Comparison of ENCODE assay signal across 9 mouse cellular contexts in genomic region chr17:25080210-25080609, GRCm38 (mm10). TPM values are rescaled to one million over a fixed set of nuclear protein-coding genes. Genes with fewer than 3 reads are reported as not detected.
DNase-seq lines count a peak whose midpoint lies in the region; ATAC-seq and TF ChIP-seq lines count a peak whose summit lies in the region.
"Had no signal": no experiment of that assay in that cellular context is flagged by ENCODE, and none has a peak within 500 bp of the region (broad histone marks: within the 10 kb centered on the region; RNA-seq: fewer than 3 reads in every experiment).

No protein-coding gene starts in this region.

- no peaks in the 10 kb centered on the region for H3K27me3 ChIP-seq in forebrain, embryonic 12.5 days
- no peaks in the 10 kb centered on the region for H3K27me3 ChIP-seq in intestine, embryonic 14.5 days (replicated peaks; ENCODE audit: control insufficient read depth, insufficient read depth, low read length)
- H3K27me3 ChIP-seq in midbrain, postnatal 0 days (ENCODE audit: insufficient read depth, low read length) = no peaks in the 10 kb centered on the region

- ATAC-seq in forebrain, embryonic 12.5 days (ENCODE audit: low FRiP score) = no peak
- no peak for ATAC-seq in intestine, embryonic 14.5 days (replicated peaks; ENCODE audit: low FRiP score, low TSS enrichment, low read depth)
- ATAC-seq in midbrain, postnatal 0 days (ENCODE audit: low FRiP score) = no peak
- no peak for ATAC-seq in megakaryocyte, adult 5-6 weeks (ENCODE audit: poor library complexity, severe bottlenecking)

- peak overlapping the region; percentile 50 for H3K4me3 ChIP-seq in layer of hippocampus, adult 2 months
- peak overlapping the region; percentile 8; the same call in 1 of the 2 replicates for H3K4me3 ChIP-seq in forebrain, embryonic 12.5 days (replicated peaks)
- peak overlapping the region; percentile 31 for H3K4me3 ChIP-seq in intestine, embryonic 14.5 days (ENCODE audit: low read depth, low read length)
- H3K4me3 ChIP-seq in midbrain, postnatal 0 days (ENCODE audit: low read depth, low read length) = peak overlapping the region; percentile 23; the same call in 1 of the 2 replicates

- peak overlapping the region; percentile 77 for H3K27ac ChIP-seq in layer of hippocampus, adult 2 months
- H3K27ac ChIP-seq in forebrain, embryonic 12.5 days = no peak overlapping the region
- H3K27ac ChIP-seq in intestine, embryonic 14.5 days (ENCODE audit: low read depth) = peak overlapping the region; percentile 98
- peak overlapping the region; percentile 57 for H3K27ac ChIP-seq in midbrain, postnatal 0 days (ENCODE audit: low read depth, low read length)
- H3K27ac ChIP-seq: macrophage had no signal

- no peak for TF ChIP-seq CTCF in layer of hippocampus, adult 2 months (conservative IDR thresholded peaks at IDR 0.05)
- TF ChIP-seq CTCF in midbrain, postnatal 0 days (IDR thresholded peaks at IDR 0.05) = no peak

- H3K4me1 ChIP-seq in forebrain, embryonic 12.5 days = no peaks in the 10 kb centered on the region
- H3K4me1 ChIP-seq in intestine, embryonic 14.5 days (replicated peaks; ENCODE audit: control insufficient read depth, insufficient read depth, low read length) = peaks cover 48% of the 10 kb centered on the region
- H3K4me1 ChIP-seq in midbrain, postnatal 0 days (ENCODE audit: insufficient read depth, low read length) = no peaks in the 10 kb centered on the region

- no peak for DNase-seq in layer of hippocampus, adult 2 months (ENCODE audit: low spot score in 2 of 2)
- no peak for DNase-seq in layer of hippocampus, postnatal 25 days (ENCODE audit: extremely low spot score in 1 of 2, low spot score in 1 of 2)
- no peak for DNase-seq in intestine, embryonic 14.5 days (ENCODE audit: low spot score)
- no peak for DNase-seq in midbrain, postnatal 0 days (ENCODE audit: low spot score)
- no peak for DNase-seq in retina, embryonic 14.5 days (ENCODE audit: low spot score)
- no peak for DNase-seq in adrenal gland, adult 2 months

- 93% methylated on average over 13 of the region's 13 CpGs for WGBS in forebrain, embryonic 12.5 days
- 83% methylated on average over 13 of the region's 13 CpGs for WGBS in intestine, embryonic 14.5 days
- 88% methylated on average over 13 of the region's 13 CpGs for WGBS in midbrain, postnatal 0 days

- no peak overlapping the region for H3K4me2 ChIP-seq in forebrain, embryonic 12.5 days
- H3K4me2 ChIP-seq in intestine, embryonic 14.5 days (ENCODE audit: low read length) = peak overlapping the region; percentile 49
- no peak overlapping the region for H3K4me2 ChIP-seq in midbrain, postnatal 0 days (ENCODE audit: low read depth, low read length, poor library complexity, severe bottlenecking)

- no peaks in the 10 kb centered on the region for H3K36me3 ChIP-seq in forebrain, embryonic 12.5 days (replicated peaks)
- peaks cover 9% of the 10 kb centered on the region; the same call in 1 of the 2 replicates for H3K36me3 ChIP-seq in intestine, embryonic 14.5 days (ENCODE audit: control insufficient read depth, insufficient read depth, low read length)
- H3K36me3 ChIP-seq in midbrain, postnatal 0 days (ENCODE audit: insufficient read depth, low read length) = peaks cover 21% of the 10 kb centered on the region

- H3K9me3 ChIP-seq in forebrain, embryonic 12.5 days = no peaks in the 10 kb centered on the region
- no peaks in the 10 kb centered on the region for H3K9me3 ChIP-seq in intestine, embryonic 14.5 days (ENCODE audit: control insufficient read depth, low read length)
- H3K9me3 ChIP-seq in midbrain, postnatal 0 days (ENCODE audit: low read length) = no peaks in the 10 kb centered on the region

- no peak overlapping the region for H3K9ac ChIP-seq in forebrain, embryonic 12.5 days
- peak overlapping the region; percentile 27; the same call in 1 of the 2 replicates for H3K9ac ChIP-seq in intestine, embryonic 14.5 days (ENCODE audit: low read length)
- H3K9ac ChIP-seq in midbrain, postnatal 0 days (replicated peaks; ENCODE audit: low read length, poor library complexity, severe bottlenecking) = peak overlapping the region; percentile 29; the same call in 1 of the 2 replicates

RNA-seq across cellular contexts. Expression of gene Tmem204, which starts 3.2 kb away (rescaled TPM):
- 1 to 10 TPM; 8.2 to 8.8 TPM for total RNA-seq in layer of hippocampus, adult 2 months (2021)
- total RNA-seq in layer of hippocampus, postnatal 25 days (2021) = 1 to 10 TPM; 8.0 to 8.4 TPM
- polyA plus RNA-seq in forebrain, embryonic 12.5 days (2016; fragmentation: Nextera tagmentation; extraction: Ambion mirVana) = 8.2 and 9.1 TPM in 2 replicates
- 23.5 and 24.2 TPM in 2 replicates for polyA plus RNA-seq in intestine, embryonic 14.5 days (2014; fragmentation: Nextera tagmentation; extraction: Ambion mirVana)
- total RNA-seq in midbrain, postnatal 0 days (2014; rRNA removed) = 11.1 and 11.2 TPM in 2 replicates
- polyA plus RNA-seq in midbrain, postnatal 0 days (2015; fragmentation: Nextera tagmentation; extraction: Ambion mirVana) = 8.2 and 8.3 TPM in 2 replicates
- 10 to 100 TPM; 32.2 to 44.8 TPM for total RNA-seq in adrenal gland, adult 2 months (2021)
- 59.2 and 64.1 TPM in 2 replicates for polyA plus RNA-seq in adrenal gland, adult 2 months (2012; rRNA removed)
- not detected in 2 replicates for total RNA-seq in megakaryocyte, adult 5-6 weeks (2015)
- not detected in 2 replicates for total RNA-seq in megakaryocyte, adult 5-6 weeks (2017)
- polyA plus RNA-seq: macrophage had no signal

RNA-seq across cellular contexts. Expression of gene Telo2, which starts 35.6 kb away (rescaled TPM):
- 10 to 100 TPM; 36.9 to 42.8 TPM for total RNA-seq in layer of hippocampus, adult 2 months (2021)
- total RNA-seq in layer of hippocampus, postnatal 25 days (2021) = 10 to 100 TPM; 29.3 to 43.2 TPM
- polyA plus RNA-seq in forebrain, embryonic 12.5 days (2016; fragmentation: Nextera tagmentation; extraction: Ambion mirVana) = 42.4 and 47.5 TPM in 2 replicates
- polyA plus RNA-seq in intestine, embryonic 14.5 days (2014; fragmentation: Nextera tagmentation; extraction: Ambion mirVana) = 36.7 and 42.3 TPM in 2 replicates
- 45.0 and 56.3 TPM in 2 replicates for total RNA-seq in midbrain, postnatal 0 days (2014; rRNA removed)
- polyA plus RNA-seq in midbrain, postnatal 0 days (2015; fragmentation: Nextera tagmentation; extraction: Ambion mirVana) = 34.9 and 36.5 TPM in 2 replicates
- total RNA-seq in adrenal gland, adult 2 months (2021) = 10 to 100 TPM; 16.4 to 24.5 TPM
- 15.5 and 15.7 TPM in 2 replicates for polyA plus RNA-seq in adrenal gland, adult 2 months (2012; rRNA removed)
- 3.9 and 4.4 TPM in 2 replicates for total RNA-seq in megakaryocyte, adult 5-6 weeks (2015)
- total RNA-seq in megakaryocyte, adult 5-6 weeks (2017) = 8.8 and 11.3 TPM in 2 replicates

RNA-seq across cellular contexts. Expression of gene Ptx4, which starts 40.4 kb away (rescaled TPM):
- total RNA-seq in layer of hippocampus, adult 2 months (2021) = 1 to 10 TPM; 2.6 to 2.8 TPM
- 1 to 10 TPM; 2.5 to 2.9 TPM for total RNA-seq in layer of hippocampus, postnatal 25 days (2021)
- 0.18 TPM in 1 of 2 replicates, not detected in the other for polyA plus RNA-seq in forebrain, embryonic 12.5 days (2016; fragmentation: Nextera tagmentation; extraction: Ambion mirVana)
- polyA plus RNA-seq in intestine, embryonic 14.5 days (2014; fragmentation: Nextera tagmentation; extraction: Ambion mirVana) = not detected in 2 replicates
- 0.42 TPM in 1 of 2 replicates, not detected in the other for total RNA-seq in midbrain, postnatal 0 days (2014; rRNA removed)
- polyA plus RNA-seq in midbrain, postnatal 0 days (2015; fragmentation: Nextera tagmentation; extraction: Ambion mirVana) = 0.20 and 0.59 TPM in 2 replicates
- total RNA-seq in adrenal gland, adult 2 months (2021) = not detected
- not detected in 2 replicates for polyA plus RNA-seq in adrenal gland, adult 2 months (2012; rRNA removed)
- not detected in 2 replicates for total RNA-seq in megakaryocyte, adult 5-6 weeks (2015)
- not detected in 2 replicates for total RNA-seq in megakaryocyte, adult 5-6 weeks (2017)
- polyA plus RNA-seq: macrophage had no signal

RNA-seq across cellular contexts. Expression of gene Clcn7, which starts 53.0 kb away (rescaled TPM):
- 10 to 100 TPM; 53.5 to 55.7 TPM for total RNA-seq in layer of hippocampus, adult 2 months (2021)
- total RNA-seq in layer of hippocampus, postnatal 25 days (2021) = 10 to 100 TPM; 49.6 to 54.2 TPM
- 23.9 and 26.1 TPM in 2 replicates for polyA plus RNA-seq in forebrain, embryonic 12.5 days (2016; fragmentation: Nextera tagmentation; extraction: Ambion mirVana)
- 20.0 and 22.0 TPM in 2 replicates for polyA plus RNA-seq in intestine, embryonic 14.5 days (2014; fragmentation: Nextera tagmentation; extraction: Ambion mirVana)
- total RNA-seq in midbrain, postnatal 0 days (2014; rRNA removed) = 37.9 and 39.5 TPM in 2 replicates
- 25.5 and 26.7 TPM in 2 replicates for polyA plus RNA-seq in midbrain, postnatal 0 days (2015; fragmentation: Nextera tagmentation; extraction: Ambion mirVana)
- 10 to 100 TPM; 38.3 to 48.6 TPM for total RNA-seq in adrenal gland, adult 2 months (2021)
- 33.9 and 37.4 TPM in 2 replicates for polyA plus RNA-seq in adrenal gland, adult 2 months (2012; rRNA removed)
- total RNA-seq in megakaryocyte, adult 5-6 weeks (2015) = 12.3 and 13.1 TPM in 2 replicates
- total RNA-seq in megakaryocyte, adult 5-6 weeks (2017) = 16.6 and 18.3 TPM in 2 replicates

Comparison
In these comparisons a context has a peak if more than half of its experiments do, and no peak if none do; other contexts are left out.
1. RNA of gene Tmem204, which starts 3.2 kb away (total RNA-seq): 32.2 to 44.8 TPM in adrenal gland, adult 2 months, 11.1 to 11.2 TPM in midbrain, postnatal 0 days, 8.2 to 8.8 TPM in layer of hippocampus, adult 2 months and 8.0 to 8.4 TPM in layer of hippocampus, postnatal 25 days; not detected in megakaryocyte, adult 5-6 weeks; every median in the first group is over 4 times any median in the second.
2. Peak in every context shown above with its lines, with median percentiles within 50 percentile points of each other: H3K4me3 ChIP-seq.